Mouse (Mus musculus) Muller cell, postnatal 12 days (primary cell): ENCODE data around the gene Fli1.
A peak's percentile ranks its signal among the peaks of the same experiment; 100 is the strongest.

Experiments
- DNase-seq: peaks from one replicate; pipeline ENCODE4 v3.0.0-alpha.2; 2015; ENCODE audit errors: inconsistent ontology term

Fli1 gene

DNA sequence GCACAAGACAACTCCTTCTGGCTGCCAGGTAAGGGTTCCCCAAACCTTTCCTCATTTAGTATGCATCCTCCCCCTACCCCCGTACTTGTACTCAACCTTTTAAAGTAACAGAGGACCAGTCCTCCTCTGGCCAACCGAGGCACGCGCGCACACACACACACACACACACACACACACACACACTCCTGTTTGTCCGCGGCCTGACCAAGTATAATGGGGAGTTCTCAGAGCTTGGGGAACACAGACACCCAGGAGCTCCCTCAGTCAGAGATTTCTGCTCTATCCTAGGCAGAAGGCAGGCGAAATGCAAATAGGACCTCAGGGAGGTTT is 134.0 kb downstream of the Fli1 start:
- no peak for DNase-seq

DNA sequence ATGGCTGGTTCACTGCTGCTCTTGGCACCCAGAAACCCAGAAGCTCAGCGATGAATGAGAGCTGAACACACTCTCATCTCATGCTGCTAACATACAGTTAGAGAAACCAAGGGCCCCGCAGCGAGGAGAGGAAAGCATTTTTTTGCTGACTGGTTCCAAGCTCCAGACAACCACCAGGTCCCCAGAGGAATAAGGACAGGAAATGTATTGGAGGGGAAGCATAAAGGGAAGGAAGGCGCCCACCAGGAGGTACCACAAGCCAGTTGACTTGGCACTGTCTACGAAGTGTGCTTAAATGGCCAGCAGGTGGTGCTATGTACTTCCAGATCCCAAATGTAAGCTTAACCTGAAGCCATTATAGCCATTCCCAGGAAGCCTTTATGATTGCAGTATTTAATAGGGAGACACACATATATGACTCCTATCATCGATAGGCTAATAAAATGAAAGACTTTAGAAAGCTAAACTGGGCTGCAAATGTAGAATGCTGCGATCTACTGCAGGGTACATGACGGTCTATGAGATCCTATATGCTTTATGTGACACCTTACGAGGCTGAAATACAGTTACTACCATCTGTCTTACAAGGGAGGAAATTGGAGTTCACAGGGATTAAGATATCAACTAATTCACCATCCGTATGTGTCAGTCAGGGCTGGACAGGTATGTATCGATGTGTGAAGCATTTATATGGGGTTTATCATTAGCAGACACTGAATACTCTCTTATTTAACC is 137.3 kb downstream of the Fli1 start:
- DNase-seq: peak; percentile 60

- no peak for DNase-seq
These were observed 141.9 kb downstream of the Fli1 start for GRCm38 (mm10) chr9:32400662-32401161.

- DNase-seq: no peak
These were observed 142.4 kb downstream of the Fli1 start for GRCm38 (mm10) chr9:32400212-32400611.

GRCm38 (mm10) chr9:32394761-32395161 is 147.9 kb downstream of the Fli1 start:
- DNase-seq: no peak

DNA sequence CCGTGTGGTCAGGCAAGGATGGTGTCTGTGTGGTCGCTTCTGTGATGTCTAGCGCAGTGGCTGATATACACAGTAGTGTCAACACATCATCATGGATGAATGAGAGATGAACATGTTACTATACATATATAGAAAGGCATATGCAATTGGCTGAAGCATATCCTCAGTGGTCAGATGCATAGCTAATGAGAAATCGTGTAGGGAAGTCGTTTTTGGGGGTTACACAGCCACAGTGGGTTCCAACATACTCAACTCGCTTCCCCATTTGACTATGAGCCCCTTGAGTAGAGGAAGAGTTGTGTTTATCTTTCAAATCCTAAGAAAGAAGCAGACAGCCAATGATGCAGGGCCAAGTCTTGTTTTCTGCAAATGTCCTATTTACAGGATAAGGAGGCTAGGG is 149.9 kb downstream of the Fli1 start:
- DNase-seq: no peak

GRCm38 (mm10) chr9:32391701-32392100 is 151.0 kb downstream of the Fli1 start:
- no peak for DNase-seq

DNA sequence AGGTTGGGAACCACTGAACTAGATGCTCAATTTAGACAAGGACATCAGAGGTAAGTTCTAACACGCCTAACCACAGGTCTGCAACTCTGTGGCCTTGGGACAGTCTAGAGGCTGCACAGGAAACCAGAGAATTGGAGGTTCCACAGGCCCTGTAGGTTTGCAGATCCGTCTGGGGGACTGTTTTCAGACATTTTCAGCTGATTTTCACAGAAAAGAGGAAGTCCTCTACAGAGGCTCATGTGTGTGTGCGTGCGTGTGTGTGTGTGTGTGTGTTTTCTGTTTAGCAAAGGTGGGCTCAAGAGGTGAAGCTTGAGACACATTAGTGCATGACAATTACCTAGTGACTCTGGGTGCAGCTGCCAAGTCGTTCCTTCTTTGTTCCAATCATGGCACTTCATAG is 151.6 kb downstream of the Fli1 start:
- no peak for DNase-seq

DNA sequence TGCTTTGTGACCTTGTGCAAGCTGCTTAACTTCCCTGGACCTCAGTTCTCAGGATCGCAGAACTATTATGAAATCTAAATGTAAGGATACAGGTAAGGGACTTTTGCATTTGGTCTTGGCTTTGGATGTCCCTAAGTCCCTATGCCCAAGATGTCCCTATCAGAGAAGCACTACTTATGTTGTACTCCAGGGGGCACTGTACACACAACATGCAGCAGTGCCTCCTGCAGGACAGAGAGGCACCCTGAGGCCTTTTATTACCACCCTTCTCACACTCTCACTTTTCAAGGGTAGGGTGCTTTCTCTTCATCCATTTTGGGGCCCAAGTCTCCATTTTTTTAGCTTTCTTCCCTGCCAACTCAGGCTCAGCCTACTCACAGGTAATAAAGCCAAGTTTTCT is 154.5 kb downstream of the Fli1 start:
- no peak for DNase-seq

DNA sequence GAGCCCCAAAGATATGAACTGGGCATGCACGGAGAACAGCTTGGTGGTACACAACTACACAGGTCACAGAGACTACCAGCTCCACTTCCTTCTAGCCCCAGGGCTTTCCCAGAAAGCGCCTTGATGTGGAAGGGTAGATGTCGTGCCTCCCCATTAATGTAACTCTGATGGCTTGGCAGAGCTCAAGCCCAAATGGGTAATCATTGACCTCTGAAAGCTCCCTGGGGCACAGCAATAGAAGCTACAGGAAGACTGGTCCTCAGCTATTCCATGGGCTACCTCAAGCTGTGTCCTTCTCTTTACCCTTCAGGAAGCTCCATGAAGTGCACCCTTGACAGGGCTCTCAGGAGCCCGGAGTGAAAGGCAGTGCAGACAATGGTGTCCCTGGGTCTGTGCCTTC is 157.8 kb downstream of the Fli1 start:
- DNase-seq: no peak

DNA sequence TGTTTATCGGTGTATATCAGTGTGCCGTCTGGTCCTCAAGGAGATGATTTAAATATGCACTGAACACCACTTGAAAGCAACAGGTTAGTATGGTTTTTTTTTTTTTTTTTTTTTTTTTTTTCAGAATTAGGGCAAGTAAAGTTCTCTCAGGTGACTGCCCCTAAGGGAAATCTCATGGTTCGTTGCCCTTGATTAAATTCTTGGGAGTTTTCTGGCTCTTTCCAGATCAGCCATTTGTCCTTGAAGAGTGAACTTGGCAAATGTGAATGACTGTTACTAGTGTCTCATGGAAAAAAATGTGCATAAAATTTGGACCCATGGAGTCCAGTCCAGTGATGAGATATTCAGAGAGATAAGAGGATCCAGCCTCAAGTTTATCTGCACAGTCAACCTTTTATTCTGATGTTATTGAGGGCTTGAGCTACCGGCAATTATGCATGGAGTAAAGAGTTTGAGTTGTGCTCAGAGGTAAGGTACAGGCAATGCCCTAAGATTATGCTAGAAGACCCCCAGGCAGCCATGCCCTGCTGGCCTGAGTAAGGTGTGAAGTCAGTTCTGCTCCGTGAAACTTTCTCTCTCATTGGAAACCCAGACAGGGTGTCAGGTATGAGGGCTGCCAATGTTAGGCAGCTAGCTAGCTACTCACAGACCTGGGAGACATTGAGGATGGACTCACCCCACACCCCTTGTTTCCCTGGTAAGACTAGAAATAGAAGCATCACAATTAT is 165.6 kb downstream of the Fli1 start:
- no peak for DNase-seq

GRCm38 (mm10) chr9:32376031-32376430 is 166.6 kb downstream of the Fli1 start:
- DNase-seq: no peak

- DNase-seq: no peak
These were observed 169.0 kb downstream of the Fli1 start for GRCm38 (mm10) chr9:32373656-32374055.
